Mouse (Mus musculus): ENCODE results near the gene Plekhg3.

GRCm38 (mm10) chr12:76482446-76482845 is 48.2 kb upstream of the Plekhg3 start:
- TF ChIP-seq POLR2A (IDR thresholded peaks at IDR 0.05; ENCODE audit: borderline replicate concordance, low read depth, low read length), result no peak
- TF ChIP-seq CTCF (IDR thresholded peaks at IDR 0.05; ENCODE audit: low read depth, low read length), result no peak

Data from bone marrow macrophage, adult 2 months (primary cell).